Mouse (Mus musculus) heart, embryonic 11.5 days (tissue): ENCODE data around the gene Ankrd9. TPM values are rescaled to one million over a fixed set of nuclear protein-coding genes. Genes with fewer than 3 reads are reported as not detected.

ENCODE experiments used
- ATAC-seq: fragments of 200-750 bp; cut with Nextera tagmentation; replicated peaks from 2 replicates; pipeline ENCODE4 v1.8.0; 2017; ENCODE audit warnings: moderate library complexity; ENCODE audit not compliant: insufficient number of reproducible peaks, low FRiP score, low TSS enrichment
- H3K27ac ChIP-seq: fragments of 300-500 bp; sonication (generic); 2 replicates; pipeline ENCODE4 v1.5.1; 2014; ENCODE audit warnings: mild to moderate bottlenecking, low read depth, low read length
- H3K27me3 ChIP-seq: fragments of 300-500 bp; sonication (generic); 2 replicates; pipeline ENCODE4 v1.6.1; 2014; ENCODE audit warnings: mild to moderate bottlenecking, low read length, mixed read lengths; ENCODE audit not compliant: control insufficient read depth, insufficient read depth
- H3K36me3 ChIP-seq: fragments of 300-500 bp; sonication (generic); 2 replicates; pipeline ENCODE4 v1.6.1; 2014; ENCODE audit warnings: mild to moderate bottlenecking, low read length, moderate library complexity, mixed read lengths; ENCODE audit not compliant: control insufficient read depth, insufficient read depth
- H3K4me1 ChIP-seq: fragments of 300-500 bp; sonication (generic); 2 replicates; pipeline ENCODE4 v1.6.1; 2014; ENCODE audit warnings: low read length; ENCODE audit not compliant: control insufficient read depth, insufficient read depth
- H3K4me2 ChIP-seq: fragments of 300-500 bp; sonication (generic); 2 replicates; pipeline ENCODE4 v1.6.1; 2014; ENCODE audit warnings: mild to moderate bottlenecking, moderate library complexity
- H3K4me3 ChIP-seq: fragments of 300-500 bp; sonication (generic); 2 replicates; pipeline ENCODE4 v1.5.1; 2014; ENCODE audit warnings: low read depth, low read length
- H3K9ac ChIP-seq: fragments of 300-500 bp; sonication (generic); 2 replicates; pipeline ENCODE4 v1.6.1; 2014; ENCODE audit warnings: mild to moderate bottlenecking, low read depth, low read length, moderate library complexity
- H3K9me3 ChIP-seq: fragments of 300-500 bp; sonication (generic); replicated peaks from 2 replicates; pipeline ENCODE4 v1.6.1; 2016; ENCODE audit warnings: low read length; ENCODE audit not compliant: control insufficient read depth
- WGBS: fragments of 180-500 bp; shearing (Covaris S2); extraction: QIAGEN DNeasy Blood & Tissue Kit; methylation state at CpG from one replicate; pipeline ENCODE4 v1.1.7; 2014; ENCODE audit not compliant: insufficient replicate concordance; 5-methylcytosine and 5-hydroxymethylcytosine counted together
- polyA plus RNA-seq: library from polyadenylated mRNA; unstranded; fragments of >200 nt; fragmentation: Nextera tagmentation; extraction: Ambion mirVana; gene quantifications from 2 replicates; pipeline ENCODE4 v1.2.1, GENCODE M21; 2014

Gene Ankrd9
- polyA plus RNA-seq, 1 experiment from 2014 or later, result 14.5 TPM

GRCm38 (mm10) chr12:110984598-110984997 is 5.8 kb upstream of the Ankrd9 start:
- no peak overlapping the region for H3K9ac ChIP-seq
- H3K4me1 ChIP-seq, result peaks cover under 1% of the 10 kb centered on the region; the same call in 1 of the 2 replicates
- WGBS, result 70% methylated on average over 4 of the region's 4 CpGs
- no peak overlapping the region for H3K27ac ChIP-seq
- no peaks in the 10 kb centered on the region for H3K36me3 ChIP-seq
- H3K9me3 ChIP-seq, result no peaks in the 10 kb centered on the region
- ATAC-seq, result no peak
- no peaks in the 10 kb centered on the region for H3K27me3 ChIP-seq
- H3K4me3 ChIP-seq, result no peak overlapping the region
- H3K4me2 ChIP-seq, result no peak overlapping the region

- ATAC-seq, result no peak
- Histone ChIP-seq H3K36me3 (no peaks in the 10 kb centered on the region), H3K4me1 (peaks cover 5% of the 10 kb centered on the region; the same call in 1 of the 2 replicates), H3K27ac (no peak overlapping the region), H3K4me2 (no peak overlapping the region), H3K4me3 (no peak overlapping the region), H3K9me3 (no peaks in the 10 kb centered on the region), H3K27me3 (no peaks in the 10 kb centered on the region), H3K9ac (no peak overlapping the region)
- WGBS, result 71% methylated on average over 8 of the region's 8 CpGs
These were observed 4.9 kb upstream of the Ankrd9 start for GRCm38 (mm10) chr12:110983714-110984113.

GRCm38 (mm10) chr12:110983083-110983482 is 4.2 kb upstream of the Ankrd9 start:
- WGBS, result 81% methylated on average over 8 of the region's 8 CpGs
- peaks cover 8% of the 10 kb centered on the region; the same call in 1 of the 2 replicates for H3K4me1 ChIP-seq

GRCm38 (mm10) chr12:110981736-110982135 is 2.9 kb upstream of the Ankrd9 start:
- no peak overlapping the region for H3K27ac ChIP-seq
- ATAC-seq, result no peak
- peaks cover 4% of the 10 kb centered on the region for H3K36me3 ChIP-seq
- no peak overlapping the region for H3K4me3 ChIP-seq
- H3K27me3 ChIP-seq, result no peaks in the 10 kb centered on the region; the same call in 1 of the 2 replicates
- H3K9ac ChIP-seq, result no peak overlapping the region
- 71% methylated on average over 3 of the region's 3 CpGs for WGBS
- peaks cover 10% of the 10 kb centered on the region; the same call in 1 of the 2 replicates for H3K4me1 ChIP-seq
- no peaks in the 10 kb centered on the region for H3K9me3 ChIP-seq
- no peak overlapping the region for H3K4me2 ChIP-seq

More at GRCm38 (mm10) chr12:110983083-110983482, 4.2 kb upstream of the Ankrd9 start:
- no peaks in the 10 kb centered on the region for H3K9me3 ChIP-seq
- H3K9ac ChIP-seq, result no peak overlapping the region
- no peak overlapping the region for H3K27ac ChIP-seq
- ATAC-seq, result no peak
- no peaks in the 10 kb centered on the region for H3K36me3 ChIP-seq
- no peaks in the 10 kb centered on the region for H3K27me3 ChIP-seq
- H3K4me3 ChIP-seq, result no peak overlapping the region
- no peak overlapping the region for H3K4me2 ChIP-seq

- Histone ChIP-seq H3K36me3 (peaks cover 13% of the 10 kb centered on the region), H3K27me3 (peaks cover 3% of the 10 kb centered on the region; the same call in 1 of the 2 replicates), H3K9ac (no peak overlapping the region), H3K4me1 (peaks cover 14% of the 10 kb centered on the region; the same call in 1 of the 2 replicates), H3K4me2 (no peak overlapping the region; the same call in 1 of the 2 replicates), H3K9me3 (no peaks in the 10 kb centered on the region), H3K4me3 (no peak overlapping the region), H3K27ac (0 out of 2 replicates have a peak overlapping the region, but pooled peaks have one; percentile 15)
- WGBS, result 68% methylated on average over 3 of the region's 3 CpGs
- ATAC-seq, result no peak
These were observed 968 bp upstream of the Ankrd9 start for GRCm38 (mm10) chr12:110979808-110980207.

- Histone ChIP-seq H3K4me1 (peaks cover 14% of the 10 kb centered on the region; the same call in 1 of the 2 replicates), H3K27ac (peak overlapping the region; percentile 86), H3K36me3 (peaks cover 14% of the 10 kb centered on the region), H3K4me3 (peak overlapping the region; percentile 89), H3K9me3 (no peaks in the 10 kb centered on the region), H3K9ac (peak overlapping the region; percentile 88), H3K27me3 (peaks cover 3% of the 10 kb centered on the region; the same call in 1 of the 2 replicates), H3K4me2 (peak overlapping the region; percentile 98)
- 37% methylated on average over 14 of the region's 14 CpGs for WGBS
- ATAC-seq, result no peak
These were observed 789 bp downstream of the Ankrd9 start for GRCm38 (mm10) chr12:110977896-110978606.

GRCm38 (mm10) chr12:110977345-110977733 is 1.5 kb downstream of the Ankrd9 start:
- WGBS, result 82% methylated on average over 18 of the region's 18 CpGs
- Histone ChIP-seq H3K4me2 (peak overlapping the region; percentile 98), H3K36me3 (peaks cover 16% of the 10 kb centered on the region), H3K4me3 (0 out of 2 replicates have a peak overlapping the region, but pooled peaks have one; percentile 89), H3K9ac (peak overlapping the region; percentile 88; the same call in 1 of the 2 replicates), H3K27me3 (peaks cover 3% of the 10 kb centered on the region; the same call in 1 of the 2 replicates), H3K9me3 (no peaks in the 10 kb centered on the region), H3K27ac (no peak overlapping the region), H3K4me1 (peaks cover 14% of the 10 kb centered on the region; the same call in 1 of the 2 replicates)
- no peak for ATAC-seq

- peaks cover 16% of the 10 kb centered on the region for H3K36me3 ChIP-seq
- no peak for ATAC-seq
- peak overlapping the region; percentile 98 for H3K4me2 ChIP-seq
- H3K4me3 ChIP-seq, result 0 out of 2 replicates have a peak overlapping the region, but pooled peaks have one; percentile 12
- peaks cover 14% of the 10 kb centered on the region; the same call in 1 of the 2 replicates for H3K4me1 ChIP-seq
- 73% methylated on average over 60 of the region's 60 CpGs for WGBS
- no peak overlapping the region for H3K9ac ChIP-seq
- no peaks in the 10 kb centered on the region for H3K9me3 ChIP-seq
- H3K27ac ChIP-seq, result no peak overlapping the region
- H3K27me3 ChIP-seq, result peaks cover 3% of the 10 kb centered on the region; the same call in 1 of the 2 replicates
These were observed 2.1 kb downstream of the Ankrd9 start for GRCm38 (mm10) chr12:110976589-110977344.
